Mouse (Mus musculus) left cerebral cortex, adult 2 months (tissue): ENCODE data around the gene Bicral. TPM values are rescaled to one million over a fixed set of nuclear protein-coding genes. Genes with fewer than 3 reads are reported as not detected.

Experiments used
- DNase-seq, 2 experiments: peaks; one replicate each; pipeline ENCODE4 v3.0.0; 2021 to 2022; ENCODE audit warnings: low spot score in 2 of 2, mixed read lengths in 1 of 2; ENCODE audit errors: extremely low spot score in 1 of 2
- H3K27ac ChIP-seq: fragments of 200-600 bp; 2 replicates; pipeline ENCODE4 v1.8.1; 2022
- H3K4me3 ChIP-seq: fragments of 200-600 bp; 2 replicates; pipeline ENCODE4 v1.8.1; 2022
- CTCF ChIP-seq: fragments of 200-600 bp; IDR thresholded peaks from 2 replicates; pipeline ENCODE4 v1.8.1; 2022; ENCODE audit warnings: antibody characterized with exemption, mild to moderate bottlenecking, moderate library complexity
- intact Hi-C: fragments of 180-260 bp; cut with DNase I; formaldehyde crosslinking; loops from one replicate; pipeline ENCODE4 v1.15.1; 2025
- total RNA-seq, 2 experiments: library from RNA; stranded (reverse); gene quantifications; 2 replicates each; pipeline ENCODE4 v1.2.3; 2021

The Bicral gene
- total RNA-seq, 2 experiments from 2014 or later: 57.5 to 59.7 TPM

DNA sequence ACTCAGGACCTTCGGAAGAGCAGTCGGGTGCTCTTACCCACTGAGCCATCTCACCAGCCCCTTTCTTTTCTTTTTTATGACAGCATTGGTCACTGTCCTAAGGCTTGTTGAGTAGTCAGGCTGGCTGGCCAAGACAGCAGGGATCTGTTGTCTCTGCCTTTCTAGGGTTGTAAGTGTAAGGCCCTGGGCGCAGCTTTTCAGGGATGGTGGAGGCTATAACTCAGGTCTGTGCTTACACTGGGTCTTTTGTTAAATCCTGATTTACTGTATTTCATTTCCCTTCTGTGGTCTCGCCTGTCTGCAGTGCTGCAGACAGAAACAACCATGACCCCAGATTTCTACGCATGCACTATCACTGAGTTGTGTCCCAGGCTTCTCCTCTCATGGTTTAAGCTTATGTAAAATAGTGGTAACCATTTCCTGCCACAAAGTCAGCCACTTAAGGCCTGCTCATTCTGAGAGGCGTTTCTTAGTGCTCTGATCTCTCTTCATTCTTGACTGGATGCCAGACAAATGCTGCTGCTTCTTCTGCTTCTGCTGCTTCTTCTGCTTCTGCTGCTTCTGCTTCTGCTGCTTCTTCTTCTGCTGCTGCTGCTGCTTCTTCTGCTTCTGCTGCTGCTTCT is 23.1 kb downstream of the Bicral start:
- Histone ChIP-seq H3K4me3 (no peak overlapping the region), H3K27ac (no peak overlapping the region)
- no peak for DNase-seq
- intact Hi-C loops: no loop called here
- TF ChIP-seq CTCF: no peak

DNA sequence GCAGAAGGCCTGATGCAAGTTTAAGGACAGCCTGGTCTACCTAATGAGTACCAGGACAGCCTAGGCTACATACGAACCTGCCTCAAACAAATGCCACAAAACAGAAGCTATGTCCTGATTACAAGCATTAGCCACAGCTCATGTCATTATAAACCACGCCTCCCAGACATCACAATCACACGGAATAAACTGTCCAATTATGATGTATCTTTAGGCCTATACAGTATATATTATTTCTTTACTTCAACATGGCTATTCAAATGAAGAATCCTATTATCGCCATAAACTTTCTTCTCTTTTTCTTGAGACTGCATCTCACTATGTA is 25.3 kb downstream of the Bicral start:
- intact Hi-C loops: no loop called here
- no peak overlapping the region for H3K4me3 ChIP-seq
- no peak for TF ChIP-seq CTCF
- no peak overlapping the region for H3K27ac ChIP-seq
- no peak for DNase-seq

DNA sequence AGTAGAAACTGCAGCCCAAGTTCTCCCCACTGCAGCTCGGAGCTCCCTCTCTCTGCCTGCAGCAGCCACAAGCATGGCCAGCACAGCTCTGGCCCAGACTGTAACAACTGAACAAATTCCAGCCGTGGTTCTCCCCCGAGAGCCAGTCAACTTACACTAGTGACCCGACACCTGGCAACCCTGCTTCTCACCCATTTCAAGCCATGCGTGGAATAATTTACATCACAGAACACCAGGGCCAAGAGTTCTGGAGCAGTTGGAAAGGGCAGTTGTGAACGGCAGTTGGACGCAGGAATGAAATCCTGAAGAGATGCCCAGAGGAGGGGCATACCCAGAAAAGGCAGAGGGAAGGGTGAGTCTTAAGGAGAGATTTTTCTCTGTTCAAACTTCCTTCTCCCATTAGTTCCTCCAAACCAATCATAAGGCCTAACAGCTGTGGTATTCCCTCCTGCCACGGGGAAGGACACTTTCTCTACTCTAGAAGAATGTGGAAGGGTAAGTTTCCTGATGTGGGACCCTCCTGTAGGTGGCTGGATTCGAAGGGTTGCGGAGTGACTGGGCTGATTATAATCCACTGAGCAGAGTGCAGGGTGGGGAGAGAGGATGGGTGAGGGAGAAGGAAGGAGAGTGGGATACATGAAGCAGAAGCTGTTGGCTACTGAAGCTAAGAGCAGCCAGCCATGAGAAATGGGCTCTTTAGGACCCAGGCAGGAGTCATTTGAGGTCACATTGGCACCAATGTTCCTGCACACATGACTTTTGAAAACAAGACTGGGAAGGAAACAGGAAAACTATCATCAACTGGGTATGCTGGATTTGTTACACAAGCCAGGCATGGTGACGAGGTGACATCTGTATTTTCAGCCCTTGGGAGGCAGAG is 25.9 kb downstream of the Bicral start:
- intact Hi-C loops: no loop called here
- no peak for DNase-seq
- no peak for TF ChIP-seq CTCF
- no peak overlapping the region for H3K4me3 ChIP-seq
- no peak overlapping the region for H3K27ac ChIP-seq

DNA sequence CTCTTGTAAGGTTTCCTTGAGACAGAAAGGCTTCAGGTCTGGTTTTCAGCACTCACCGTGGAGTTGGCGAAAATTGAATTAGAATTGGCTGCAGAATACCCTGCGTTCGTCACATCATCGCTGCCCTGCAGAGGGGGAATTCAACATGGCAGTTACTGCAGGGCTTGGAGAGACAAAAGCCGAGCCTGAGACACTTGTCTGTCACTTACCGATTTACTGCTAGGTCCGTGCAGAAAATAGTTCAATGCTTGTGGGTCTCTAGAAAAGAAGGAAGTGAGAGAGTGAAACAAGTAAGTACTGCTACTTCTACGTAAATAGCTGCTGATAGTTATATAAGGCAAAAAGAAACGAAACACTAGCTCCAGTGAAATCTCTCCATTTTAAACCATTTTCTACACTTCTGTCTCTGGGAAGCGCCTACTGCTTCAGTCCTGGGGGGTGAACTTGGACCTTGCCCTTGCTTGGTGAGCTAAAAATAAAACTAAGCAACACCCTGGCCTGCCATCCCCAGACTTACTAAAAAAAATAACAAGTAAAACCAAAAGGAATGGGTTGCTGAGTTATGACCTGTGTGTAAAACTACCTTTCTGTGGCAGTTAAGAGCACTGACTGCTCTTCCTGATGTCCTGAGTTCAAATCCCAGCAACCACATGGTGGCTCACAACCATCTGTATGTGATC is 28.3 kb downstream of the Bicral start:
- intact Hi-C loops: no loop called here
- Histone ChIP-seq H3K27ac (no peak overlapping the region; the same call in 1 of the 2 replicates), H3K4me3 (no peak overlapping the region)
- no peak for DNase-seq
- TF ChIP-seq CTCF: no peak

DNA sequence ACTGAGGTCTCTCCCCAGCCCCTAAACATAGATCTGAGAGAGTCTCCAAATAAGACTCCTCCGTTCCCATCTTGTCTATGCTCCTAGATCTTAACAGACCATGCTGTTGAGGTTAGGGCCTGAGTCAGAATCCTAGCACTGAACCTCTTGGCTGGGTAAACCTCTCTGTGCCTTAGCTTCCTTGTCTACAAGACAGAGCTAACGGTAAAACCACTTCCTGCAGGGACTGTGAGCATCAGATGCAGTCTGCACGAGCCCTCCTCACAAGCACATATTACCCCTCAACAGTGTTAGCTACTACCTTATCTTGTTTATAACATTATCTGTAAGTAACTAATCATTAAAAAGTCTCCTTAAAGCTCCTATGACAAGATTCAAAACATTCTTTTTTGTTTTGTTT is 29.3 kb downstream of the Bicral start:
- intact Hi-C loops: no loop called here
- no peak overlapping the region for H3K4me3 ChIP-seq
- no peak overlapping the region for H3K27ac ChIP-seq
- no peak for DNase-seq
- TF ChIP-seq CTCF: no peak

DNA sequence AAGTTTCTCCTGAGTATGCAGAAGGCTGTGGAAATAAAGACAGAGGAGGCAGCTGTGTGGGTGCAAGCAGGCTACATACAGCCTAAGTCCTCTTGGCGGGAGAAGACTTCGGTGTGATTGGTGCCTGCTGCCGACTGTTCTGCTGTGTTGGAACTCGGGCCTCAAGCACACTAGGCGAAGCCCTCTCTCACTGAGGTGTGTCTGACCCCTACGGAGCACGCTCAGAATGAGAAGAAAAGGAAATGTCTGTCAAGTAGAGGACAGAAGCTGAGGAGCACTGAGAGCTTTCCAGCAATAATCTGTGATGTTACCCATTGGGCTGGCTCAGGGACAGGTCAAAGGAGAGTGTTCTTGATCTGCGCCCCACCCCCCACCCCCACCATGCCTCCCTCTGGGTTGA is 35.2 kb downstream of the Bicral start:
- Histone ChIP-seq H3K27ac (no peak overlapping the region), H3K4me3 (no peak overlapping the region)
- TF ChIP-seq CTCF: no peak
- intact Hi-C loops: no loop called here
- no peak for DNase-seq

DNA sequence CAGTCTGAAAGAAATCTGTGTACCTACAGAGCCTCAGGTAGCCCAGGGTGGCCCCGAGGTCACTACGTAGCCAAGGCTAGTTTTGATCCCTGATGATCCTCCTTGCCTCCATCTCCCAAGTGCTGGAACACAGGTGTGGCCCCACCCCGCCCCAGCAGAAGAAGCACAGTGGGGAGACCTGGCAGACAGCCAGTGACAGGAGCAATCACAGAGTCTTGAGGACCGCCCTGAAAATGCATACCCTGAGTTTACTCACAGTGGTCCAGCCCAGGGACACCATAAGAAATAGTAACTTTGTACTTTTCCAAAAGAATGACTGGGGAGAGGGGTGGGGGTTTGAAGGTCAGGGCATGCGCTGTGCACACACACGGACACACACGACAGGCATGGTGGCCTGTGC is 37.7 kb downstream of the Bicral start:
- H3K4me3 ChIP-seq: no peak overlapping the region
- intact Hi-C loops: no loop called here
- H3K27ac ChIP-seq: no peak overlapping the region
- TF ChIP-seq CTCF: no peak
- DNase-seq: no peak

DNA sequence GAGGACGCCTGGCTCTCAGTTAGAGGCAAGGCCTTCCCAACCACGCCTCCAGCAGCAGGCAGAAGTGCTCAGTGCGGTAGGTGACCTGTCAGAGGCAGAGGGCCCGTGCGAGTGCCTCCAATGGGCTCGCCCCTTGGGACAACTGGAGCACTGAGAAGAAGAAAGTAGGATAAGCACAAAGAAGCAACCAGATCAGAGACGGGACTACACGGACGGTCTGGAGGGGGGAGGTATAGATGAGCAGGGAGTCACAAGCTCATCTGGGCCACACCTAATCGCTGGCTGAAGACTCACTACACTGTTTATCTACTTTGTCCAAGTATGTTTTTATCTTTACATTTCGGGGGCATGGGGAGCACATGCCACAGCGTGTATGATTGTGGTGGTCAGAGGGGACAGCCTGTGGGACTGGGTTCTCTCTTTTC is 40.5 kb downstream of the Bicral start:
- intact Hi-C loops: no loop called here
- no peak overlapping the region for H3K4me3 ChIP-seq
- no peak for TF ChIP-seq CTCF
- H3K27ac ChIP-seq: no peak overlapping the region
- no peak for DNase-seq

DNA sequence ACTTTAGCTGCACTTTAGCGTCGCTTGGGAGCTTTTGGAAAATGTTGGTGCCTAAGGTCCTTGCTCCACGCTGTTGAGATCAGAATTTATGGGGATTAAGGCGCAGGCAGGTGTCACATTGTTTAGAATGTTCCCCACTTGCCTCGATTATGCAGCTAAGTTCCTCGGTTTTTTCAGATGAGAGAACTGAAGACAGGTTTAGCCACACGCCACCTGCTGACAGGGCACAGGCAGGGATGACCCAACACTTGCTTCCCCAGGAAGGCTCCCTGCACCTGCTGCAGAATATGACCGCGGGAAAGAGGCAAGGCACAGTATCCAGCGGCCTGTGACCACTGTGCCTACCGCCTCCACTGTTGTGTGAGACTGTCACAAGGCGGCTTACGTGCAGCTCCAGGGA is 42.0 kb downstream of the Bicral start:
- H3K4me3 ChIP-seq: no peak overlapping the region
- no peak for DNase-seq
- no peak for TF ChIP-seq CTCF
- no peak overlapping the region for H3K27ac ChIP-seq
- intact Hi-C loops: no loop called here

DNA sequence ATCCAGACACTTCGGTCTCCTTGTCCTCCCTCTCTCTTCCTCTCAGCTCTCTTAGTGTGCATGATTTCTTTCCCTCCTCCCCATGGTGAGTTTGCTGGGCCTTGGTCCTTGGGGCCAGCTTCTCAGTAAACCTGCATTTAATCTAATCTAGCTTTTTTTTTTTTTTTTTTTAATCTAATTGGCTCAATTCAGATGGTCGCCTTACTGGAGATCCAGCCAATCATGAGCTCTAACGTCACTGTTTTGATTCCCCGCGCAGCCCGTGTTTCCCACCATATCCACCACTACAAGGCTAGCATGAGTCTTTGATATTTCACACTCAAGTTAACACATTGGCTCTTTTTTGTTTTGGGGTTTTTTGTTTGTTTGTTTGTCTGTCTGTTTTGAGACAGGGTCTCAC is 43.8 kb downstream of the Bicral start:
- no peak for TF ChIP-seq CTCF
- Histone ChIP-seq H3K4me3 (no peak overlapping the region), H3K27ac (no peak overlapping the region)
- intact Hi-C loops: no loop called here
- DNase-seq: no peak

DNA sequence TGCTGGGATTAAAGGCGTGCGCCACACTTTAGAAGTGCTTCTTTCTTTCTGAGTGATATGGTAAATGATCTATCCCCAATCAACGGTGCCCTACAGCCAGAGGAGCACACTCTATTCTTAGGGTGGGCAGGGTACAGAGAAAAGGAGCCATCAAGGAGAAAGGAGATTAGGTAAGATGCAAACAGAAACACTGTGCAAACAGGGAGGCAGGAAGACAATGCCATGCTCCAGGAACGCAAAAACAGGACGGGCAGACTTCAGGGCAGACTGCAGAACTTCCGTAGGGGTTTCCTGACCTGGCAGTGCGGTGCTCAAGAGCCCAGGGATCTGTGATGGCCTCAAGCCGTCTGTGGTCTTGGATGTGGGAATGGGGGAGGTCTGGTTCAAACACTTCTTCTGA is 44.6 kb downstream of the Bicral start:
- TF ChIP-seq CTCF: no peak
- Histone ChIP-seq H3K4me3 (no peak overlapping the region), H3K27ac (no peak overlapping the region)
- DNase-seq: no peak
- intact Hi-C loops: no loop called here

DNA sequence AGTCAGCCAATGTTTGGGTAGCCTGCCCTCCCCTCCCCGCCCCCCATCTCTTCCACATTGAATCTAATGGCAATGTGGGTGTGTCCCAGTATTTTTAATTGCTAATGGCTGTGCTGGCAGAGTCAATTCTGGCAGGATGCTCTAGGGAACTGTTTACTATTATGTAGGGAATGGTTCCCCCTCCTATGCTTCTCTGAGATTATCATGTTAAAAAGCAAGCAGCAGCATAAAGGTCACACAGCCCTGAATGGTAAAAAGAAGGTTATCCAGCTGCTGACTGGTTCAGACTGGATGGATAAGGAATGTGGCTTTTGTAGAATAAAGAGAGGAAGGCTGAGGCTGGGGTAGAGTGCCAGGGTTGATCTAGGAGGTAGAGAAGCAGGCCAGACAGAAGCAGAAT is 45.8 kb downstream of the Bicral start:
- no peak overlapping the region for H3K27ac ChIP-seq
- intact Hi-C loops: no loop called here
- no peak overlapping the region for H3K4me3 ChIP-seq
- no peak for DNase-seq
- no peak for TF ChIP-seq CTCF
